Mouse (Mus musculus): ENCODE data around the gene Ppil2.

- TF ChIP-seq CTCF (IDR thresholded peaks at IDR 0.05; ENCODE audit: low read depth) (peak; percentile 8; the same call in 1 of the 2 replicates), EP300 (IDR thresholded peaks at IDR 0.05; ENCODE audit: low read depth) (no peak)
These were observed 37.0 kb upstream of the Ppil2 start for GRCm38 (mm10) chr16:17148084-17148483.
